Mouse (Mus musculus): ENCODE results near the gene Gm3880. TPM values are rescaled to one million over a fixed set of nuclear protein-coding genes. Genes with fewer than 3 reads are reported as not detected.
"Not testable (repeated sequence)": the region's sequence is repeated elsewhere in the genome, so short reads cannot be mapped to it uniquely, and the experiment has no call there.

Gene Gm3880
- polyA plus RNA-seq (2014; fragmentation: Nextera tagmentation; extraction: Ambion mirVana): not detected in 2 replicates

GRCm38 (mm10) chrX:102686872-102687271, at the start of gene Gm3880:
TSS of gene Gm3880 (minus strand) at chrX:102686972.
- H3K4me1 ChIP-seq (ENCODE audit: control insufficient read depth in 2 of 2, insufficient read depth in 2 of 2, low read length in 2 of 2); ATAC-seq (ENCODE audit: insufficient number of reproducible peaks, insufficient read depth, low FRiP score, low read depth); H3K4me2 ChIP-seq (ENCODE audit: low read length); H3K27me3 ChIP-seq (ENCODE audit: control insufficient read depth, insufficient read depth, low read length); H3K9me3 ChIP-seq (ENCODE audit: control insufficient read depth, low read length); H3K9ac ChIP-seq (ENCODE audit: low read length); H3K4me3 ChIP-seq (ENCODE audit: control insufficient read depth in 1 of 2, insufficient read depth in 1 of 2, low read depth in 1 of 2, low read length in 2 of 2); H3K36me3 ChIP-seq (ENCODE audit: control insufficient read depth, insufficient read depth, low read length); H3K27ac ChIP-seq (replicated peaks in 1 of 2; ENCODE audit: control insufficient read depth in 1 of 2, insufficient read depth in 1 of 2, low read depth in 2 of 2, low read length in 2 of 2): not testable (repeated sequence)
- WGBS: 79% methylated on average over 5 of the region's 5 CpGs

- whole genome bisulfite sequencing: 84% methylated on average over 6 of the region's 6 CpGs
- not testable (repeated sequence) for H3K4me3 ChIP-seq (ENCODE audit: control insufficient read depth in 1 of 2, insufficient read depth in 1 of 2, low read depth in 1 of 2, low read length in 2 of 2)
These were observed 37.5 kb upstream of the Gm3880 start for GRCm38 (mm10) chrX:102724226-102724625.

GRCm38 (mm10) chrX:102707535-102707934, 20.8 kb upstream of the Gm3880 start, which contains the start of the genes Gm9112 and Dmrtc1b:
TSS of gene Gm9112 (minus strand) at chrX:102707635.
TSS of gene Dmrtc1b (plus strand) at chrX:102707865.
- not testable (repeated sequence) for H3K9ac ChIP-seq (ENCODE audit: low read length); H3K4me2 ChIP-seq (ENCODE audit: low read length); H3K4me3 ChIP-seq (ENCODE audit: control insufficient read depth in 1 of 2, insufficient read depth in 1 of 2, low read depth in 1 of 2, low read length in 2 of 2); ATAC-seq (ENCODE audit: insufficient number of reproducible peaks, insufficient read depth, low FRiP score, low read depth); H3K4me1 ChIP-seq (ENCODE audit: control insufficient read depth in 2 of 2, insufficient read depth in 2 of 2, low read length in 2 of 2); H3K27ac ChIP-seq (replicated peaks in 1 of 2; ENCODE audit: control insufficient read depth in 1 of 2, insufficient read depth in 1 of 2, low read depth in 2 of 2, low read length in 2 of 2); H3K36me3 ChIP-seq (ENCODE audit: control insufficient read depth, insufficient read depth, low read length); H3K27me3 ChIP-seq (ENCODE audit: control insufficient read depth, insufficient read depth, low read length); H3K9me3 ChIP-seq (ENCODE audit: control insufficient read depth, low read length)
- WGBS: 81% methylated on average over 7 of the region's 10 CpGs

More at GRCm38 (mm10) chrX:102724226-102724625, 37.5 kb upstream of the Gm3880 start:
- not testable (repeated sequence) for H3K4me2 ChIP-seq (ENCODE audit: low read length); H3K36me3 ChIP-seq (ENCODE audit: control insufficient read depth, insufficient read depth, low read length); H3K9me3 ChIP-seq (ENCODE audit: control insufficient read depth, low read length); H3K27me3 ChIP-seq (ENCODE audit: control insufficient read depth, insufficient read depth, low read length); H3K27ac ChIP-seq (replicated peaks in 1 of 2; ENCODE audit: control insufficient read depth in 1 of 2, insufficient read depth in 1 of 2, low read depth in 2 of 2, low read length in 2 of 2); H3K9ac ChIP-seq (ENCODE audit: low read length); ATAC-seq (ENCODE audit: insufficient number of reproducible peaks, insufficient read depth, low FRiP score, low read depth); H3K4me1 ChIP-seq (ENCODE audit: control insufficient read depth in 2 of 2, insufficient read depth in 2 of 2, low read length in 2 of 2)

GRCm38 (mm10) chrX:102700636-102701035, 13.9 kb upstream of the Gm3880 start:
- H3K4me2 ChIP-seq (ENCODE audit: low read length); H3K9ac ChIP-seq (ENCODE audit: low read length); H3K9me3 ChIP-seq (ENCODE audit: control insufficient read depth, low read length); ATAC-seq (ENCODE audit: insufficient number of reproducible peaks, insufficient read depth, low FRiP score, low read depth); H3K36me3 ChIP-seq (ENCODE audit: control insufficient read depth, insufficient read depth, low read length); H3K27ac ChIP-seq (replicated peaks in 1 of 2; ENCODE audit: control insufficient read depth in 1 of 2, insufficient read depth in 1 of 2, low read depth in 2 of 2, low read length in 2 of 2); H3K4me3 ChIP-seq (ENCODE audit: control insufficient read depth in 1 of 2, insufficient read depth in 1 of 2, low read depth in 1 of 2, low read length in 2 of 2); H3K27me3 ChIP-seq (ENCODE audit: control insufficient read depth, insufficient read depth, low read length); H3K4me1 ChIP-seq (ENCODE audit: control insufficient read depth in 2 of 2, insufficient read depth in 2 of 2, low read length in 2 of 2): not testable (repeated sequence)
- 59% methylated on average over 3 of the region's 3 CpGs for WGBS

GRCm38 (mm10) chrX:102689252-102689651, 2.5 kb upstream of the Gm3880 start:
- not testable (repeated sequence) for H3K27me3 ChIP-seq (ENCODE audit: control insufficient read depth, insufficient read depth, low read length); H3K9me3 ChIP-seq (ENCODE audit: control insufficient read depth, low read length); H3K9ac ChIP-seq (ENCODE audit: low read length); H3K4me3 ChIP-seq (ENCODE audit: control insufficient read depth in 1 of 2, insufficient read depth in 1 of 2, low read depth in 1 of 2, low read length in 2 of 2); H3K4me2 ChIP-seq (ENCODE audit: low read length); H3K4me1 ChIP-seq (ENCODE audit: control insufficient read depth in 2 of 2, insufficient read depth in 2 of 2, low read length in 2 of 2); H3K27ac ChIP-seq (replicated peaks in 1 of 2; ENCODE audit: control insufficient read depth in 1 of 2, insufficient read depth in 1 of 2, low read depth in 2 of 2, low read length in 2 of 2); H3K36me3 ChIP-seq (ENCODE audit: control insufficient read depth, insufficient read depth, low read length); ATAC-seq (ENCODE audit: insufficient number of reproducible peaks, insufficient read depth, low FRiP score, low read depth)
- 19% methylated on average over 4 of the region's 4 CpGs for WGBS

GRCm38 (mm10) chrX:102684706-102685105, 2.1 kb downstream of the Gm3880 start:
- H3K9ac ChIP-seq (ENCODE audit: low read length): not testable (repeated sequence)
- WGBS: 55% methylated on average over 3 of the region's 3 CpGs

GRCm38 (mm10) chrX:102666641-102667040, 20.1 kb downstream of the Gm3880 start:
- WGBS: 73% methylated on average over 2 of the region's 2 CpGs
- Histone ChIP-seq H3K27me3 (ENCODE audit: control insufficient read depth, insufficient read depth, low read length) (no peaks in the 10 kb centered on the region), H3K4me1 (ENCODE audit: control insufficient read depth in 2 of 2, insufficient read depth in 2 of 2, low read length in 2 of 2) (no peaks in the 10 kb centered on the region), H3K4me2 (ENCODE audit: low read length) (no peak overlapping the region), H3K36me3 (ENCODE audit: control insufficient read depth, insufficient read depth, low read length) (no peaks in the 10 kb centered on the region), H3K27ac (replicated peaks in 1 of 2; ENCODE audit: control insufficient read depth in 1 of 2, insufficient read depth in 1 of 2, low read depth in 2 of 2, low read length in 2 of 2) (no peak overlapping the region), H3K9ac (ENCODE audit: low read length) (no peak overlapping the region), H3K9me3 (ENCODE audit: control insufficient read depth, low read length) (no peaks in the 10 kb centered on the region), H3K4me3 (ENCODE audit: control insufficient read depth in 1 of 2, insufficient read depth in 1 of 2, low read depth in 1 of 2, low read length in 2 of 2) (no peak overlapping the region)
- ATAC-seq (ENCODE audit: insufficient number of reproducible peaks, insufficient read depth, low FRiP score, low read depth): no peak

More at GRCm38 (mm10) chrX:102684706-102685105, 2.1 kb downstream of the Gm3880 start:
- H3K27ac ChIP-seq (replicated peaks in 1 of 2; ENCODE audit: control insufficient read depth in 1 of 2, insufficient read depth in 1 of 2, low read depth in 2 of 2, low read length in 2 of 2); H3K36me3 ChIP-seq (ENCODE audit: control insufficient read depth, insufficient read depth, low read length); H3K4me2 ChIP-seq (ENCODE audit: low read length); ATAC-seq (ENCODE audit: insufficient number of reproducible peaks, insufficient read depth, low FRiP score, low read depth); H3K27me3 ChIP-seq (ENCODE audit: control insufficient read depth, insufficient read depth, low read length); H3K4me1 ChIP-seq (ENCODE audit: control insufficient read depth in 2 of 2, insufficient read depth in 2 of 2, low read length in 2 of 2); H3K9me3 ChIP-seq (ENCODE audit: control insufficient read depth, low read length); H3K4me3 ChIP-seq (ENCODE audit: control insufficient read depth in 1 of 2, insufficient read depth in 1 of 2, low read depth in 1 of 2, low read length in 2 of 2): not testable (repeated sequence)

GRCm38 (mm10) chrX:102660712-102661111, 26.1 kb downstream of the Gm3880 start:
- no peaks in the 10 kb centered on the region for H3K9me3 ChIP-seq (ENCODE audit: control insufficient read depth, low read length)
- WGBS: 23% methylated on average over 3 of the region's 3 CpGs
- ATAC-seq (ENCODE audit: insufficient number of reproducible peaks, insufficient read depth, low FRiP score, low read depth): no peak
- no peak overlapping the region for H3K4me2 ChIP-seq (ENCODE audit: low read length)
- H3K36me3 ChIP-seq (ENCODE audit: control insufficient read depth, insufficient read depth, low read length): no peaks in the 10 kb centered on the region
- no peak overlapping the region for H3K4me3 ChIP-seq (ENCODE audit: control insufficient read depth in 1 of 2, insufficient read depth in 1 of 2, low read depth in 1 of 2, low read length in 2 of 2)
- H3K9ac ChIP-seq (ENCODE audit: low read length): no peak overlapping the region
- no peaks in the 10 kb centered on the region for H3K4me1 ChIP-seq (ENCODE audit: control insufficient read depth in 2 of 2, insufficient read depth in 2 of 2, low read length in 2 of 2)
- H3K27ac ChIP-seq (replicated peaks in 1 of 2; ENCODE audit: control insufficient read depth in 1 of 2, insufficient read depth in 1 of 2, low read depth in 2 of 2, low read length in 2 of 2): no peak overlapping the region
- H3K27me3 ChIP-seq (ENCODE audit: control insufficient read depth, insufficient read depth, low read length): no peaks in the 10 kb centered on the region
